Comparison of ENCODE assay signal across 24 mouse cellular contexts in the genomic region with DNA sequence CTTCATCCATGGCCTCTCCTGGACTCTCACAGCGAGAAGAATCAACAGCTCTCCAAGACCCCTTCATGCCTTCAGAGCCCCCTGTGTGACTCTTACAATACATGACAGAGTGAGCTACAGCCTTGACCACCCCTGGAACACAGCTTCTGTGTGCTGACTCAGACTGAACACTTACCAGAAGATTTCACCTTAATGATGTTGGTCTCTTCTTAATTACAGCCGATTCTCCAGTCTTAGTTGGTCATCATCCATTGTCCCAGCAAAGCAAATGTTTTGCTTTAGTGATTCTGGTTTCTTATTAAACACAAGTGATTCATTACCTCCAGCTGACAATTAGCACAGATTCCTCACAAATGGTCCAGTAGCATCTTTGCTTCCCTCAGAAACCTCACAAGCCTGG.
"Had no signal": no experiment of that assay in that cellular context is flagged by ENCODE, and none has a peak within 500 bp of the region (broad histone marks: within the 10 kb centered on the region; RNA-seq: fewer than 3 reads in every experiment).

No protein-coding gene starts in this region.

- H3K27me3 ChIP-seq: embryonic facial prominence, embryonic 12.5 days; embryonic facial prominence, embryonic 13.5 days; embryonic facial prominence, embryonic 15.5 days; forebrain, embryonic 12.5 days; forebrain, embryonic 13.5 days; forebrain, embryonic 15.5 days had no signal

- DNase-seq: cerebellum, adult 9-10 months; cerebellum, adult 9-11 months; cerebellum, postnatal 10 days; cerebellum, postnatal 14 days; cerebellum, postnatal 25 days; cerebellum, postnatal 36 days; embryo, embryonic 11 days; forebrain, postnatal 0 days; gastrocnemius, adult 2 months; gastrocnemius, postnatal 10 days; gastrocnemius, postnatal 14 days; gastrocnemius, postnatal 25 days; gastrocnemius, postnatal 36 days; heart, adult 11 months; heart, adult 18-20 months; heart, adult 2 months had no signal

- ATAC-seq: forebrain, embryonic 13.5 days; forebrain, embryonic 14.5 days; forebrain, embryonic 15.5 days; forebrain, embryonic 16.5 days; forebrain, postnatal 0 days had no signal
